Mouse (Mus musculus) adrenal gland, postnatal 10 days (tissue): ENCODE measurements around the gene Cd19. TPM values are rescaled to one million over a fixed set of nuclear protein-coding genes. Genes with fewer than 3 reads are reported as not detected.

Source experiments
- DNase-seq: peaks from one replicate; pipeline ENCODE4 v3.0.0; 2021; ENCODE audit warnings: mixed read lengths
- microRNA-seq: library from miRNA; unstranded; fragments of <30 nt; microRNA quantifications from one replicate; pipeline ENCODE4 v1.2.0, GENCODE M21; 2021
- total RNA-seq, 2 experiments: library from RNA; stranded (reverse); gene quantifications; 2 replicates each; pipeline ENCODE4 v1.2.3; 2021

Gene Cd19
- total RNA-seq, 2 experiments from 2014 or later, result 4.0 to 4.9 TPM

DNA sequence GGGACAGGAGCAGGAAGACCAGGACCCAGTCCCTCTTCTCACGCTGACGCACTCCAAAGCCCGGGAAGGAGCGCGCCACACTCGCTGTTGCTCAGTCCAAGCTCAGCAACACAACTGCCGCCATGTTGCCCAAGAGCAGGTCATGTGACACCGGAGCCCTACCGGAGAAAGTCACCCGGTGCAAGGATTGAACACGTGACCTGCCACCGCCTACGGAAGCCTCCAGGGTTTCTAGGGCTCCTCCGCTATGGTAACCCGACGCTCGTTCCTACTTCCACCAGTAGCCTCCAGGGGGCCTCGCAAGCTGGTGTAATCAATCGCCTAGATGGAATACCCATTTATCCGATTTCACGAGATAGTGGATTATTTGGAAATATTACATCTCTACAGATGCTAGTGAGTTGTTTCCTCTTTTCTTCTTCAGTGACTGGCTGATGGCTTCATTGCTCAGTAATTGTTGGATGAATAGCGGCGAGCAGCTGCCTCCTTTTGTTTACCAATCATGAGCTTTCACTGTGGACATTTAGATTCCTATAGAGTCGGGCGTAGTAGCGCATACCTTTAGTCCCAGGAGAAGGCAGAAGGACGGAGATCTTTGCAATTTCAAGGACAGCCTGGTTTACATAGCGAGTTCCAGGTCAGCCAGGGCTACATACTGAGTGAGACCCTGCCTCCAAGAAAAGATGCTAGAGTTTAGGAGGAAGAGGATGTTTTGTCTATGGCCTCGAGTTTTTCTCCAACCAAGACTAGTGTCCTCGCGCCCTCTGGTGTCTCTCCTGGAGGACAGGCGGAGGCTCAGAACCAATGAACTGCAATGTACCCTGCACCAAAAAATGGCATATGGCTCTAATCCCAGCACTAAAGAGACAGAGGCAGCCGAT lies 37.2 kb downstream of the Cd19 start, which contains the start of gene Spns1:
Spns1 (minus strand) TSS at position 173 of the 881 bp plus-strand sequence.
- peak; percentile 98 for DNase-seq

GRCm38 (mm10) chr7:126376903-126377277 lies 37.8 kb downstream of the Cd19 start:
- no peak for DNase-seq

- no peak for DNase-seq
Observed at GRCm38 (mm10) chr7:126375012-126375411, 39.7 kb downstream of the Cd19 start.

- DNase-seq, result no peak
Observed at GRCm38 (mm10) chr7:126374526-126374925, 40.2 kb downstream of the Cd19 start.

GRCm38 (mm10) chr7:126373007-126373406 lies 41.7 kb downstream of the Cd19 start:
- DNase-seq, result no peak

DNA sequence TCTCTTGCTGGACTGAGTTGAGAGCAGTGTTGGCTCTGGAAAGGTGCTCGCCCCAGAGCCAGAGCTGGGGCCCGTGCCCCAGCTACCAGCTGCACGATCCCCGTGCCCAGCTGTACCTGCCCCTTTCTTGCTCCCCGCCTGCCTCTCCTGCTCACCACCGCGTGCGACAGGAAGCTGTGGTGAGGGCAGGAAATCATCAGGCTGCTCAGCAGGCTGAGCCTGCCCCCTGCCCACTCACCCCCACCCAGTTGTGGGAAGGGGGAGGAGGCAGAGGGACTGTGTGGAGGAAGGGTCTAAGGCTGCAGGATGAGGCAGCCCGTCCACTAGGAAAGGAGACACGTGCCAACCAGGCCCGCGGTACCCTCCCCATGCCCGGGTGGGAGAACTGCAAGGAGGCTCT lies 45.3 kb downstream of the Cd19 start, which contains the start of gene Lat:
Lat (minus strand) TSS at position 178 of the 400 bp plus-strand sequence.
- no peak for DNase-seq

DNA sequence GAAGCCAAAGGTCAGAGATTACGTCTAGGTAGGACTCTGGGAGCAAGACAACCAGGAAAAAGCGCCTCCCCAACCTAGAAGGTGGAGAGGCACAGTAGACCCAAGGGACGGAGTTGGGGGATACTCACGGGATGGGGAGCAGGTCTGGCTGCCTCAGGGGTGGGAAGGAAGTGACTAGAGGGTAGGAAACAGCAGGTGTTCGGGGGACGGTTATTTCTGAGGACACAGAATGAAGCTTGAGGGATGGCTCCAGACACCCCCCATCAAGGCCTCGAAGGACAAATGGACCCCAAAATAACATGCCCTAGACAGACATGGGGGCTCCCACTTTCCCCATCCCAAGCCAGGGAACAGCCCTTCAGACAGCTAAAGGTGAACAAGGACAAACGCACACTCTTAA lies 46.3 kb downstream of the Cd19 start:
- no peak for DNase-seq

DNA sequence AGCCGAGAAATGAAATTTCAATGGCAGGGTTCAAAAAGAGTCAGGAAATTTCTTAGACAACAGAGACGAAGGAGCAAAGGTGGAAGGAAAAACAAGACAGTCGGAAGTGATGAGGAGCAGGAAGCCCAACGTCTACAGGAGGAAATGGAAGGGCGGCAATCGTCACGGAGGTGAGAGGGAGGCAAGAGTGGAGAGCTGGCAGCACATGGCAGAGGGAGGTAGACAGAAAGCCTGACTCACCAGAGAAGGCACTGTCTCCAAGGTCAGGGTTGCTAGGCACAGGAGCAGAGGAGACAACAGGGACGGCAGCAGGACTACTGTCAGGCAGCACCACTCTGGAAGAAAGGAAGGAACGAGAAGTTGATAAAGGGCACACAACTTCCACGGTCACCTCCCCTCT lies 47.1 kb downstream of the Cd19 start:
- DNase-seq, result no peak

DNA sequence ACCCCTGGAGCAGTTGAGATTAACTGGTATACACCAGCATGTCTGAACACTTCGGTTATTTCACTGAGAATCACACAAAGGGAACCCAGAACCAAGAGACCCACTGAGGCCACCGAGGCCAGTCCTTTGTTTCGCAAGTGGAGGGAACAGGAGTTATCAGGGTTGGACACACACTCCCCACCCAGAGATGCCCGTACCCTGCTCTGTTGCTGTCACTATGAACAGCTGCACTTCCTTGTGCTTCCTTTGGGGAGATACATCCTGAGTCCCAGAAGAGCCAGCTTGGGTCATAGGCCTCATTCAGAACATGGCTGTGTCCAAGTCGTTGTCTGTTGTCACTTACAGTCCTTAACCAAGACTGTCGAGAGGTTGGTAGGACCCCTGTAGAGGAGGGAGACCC lies 51.7 kb downstream of the Cd19 start:
- DNase-seq, result no peak

GRCm38 (mm10) chr7:126359049-126359448 lies 55.6 kb downstream of the Cd19 start:
- no peak for DNase-seq

Small RNA genes lying within 50 kb of the gene (microRNA-seq; reads per million reads assigned to microRNA genes)
- gene Mir7058, result not detected

Other genes with a start within 250 kb of the Cd19 start
- gene Xpo6, start 214.4 kb downstream of the Cd19 start, total RNA-seq, result 10 to 100 TPM; 68.7 to 91.2 TPM
- 10 to 100 TPM; 40.7 to 52.5 TPM for gene Sbk1, start 142.3 kb downstream of the Cd19 start, total RNA-seq
- 1 to 10 TPM; 4.0 to 4.1 TPM for gene Lat, start 45.3 kb downstream of the Cd19 start, total RNA-seq
- 10 to 100 TPM; 36.6 to 43.9 TPM for gene Spns1, start 37.4 kb downstream of the Cd19 start, total RNA-seq
- gene Nfatc2ip, start 18.2 kb downstream of the Cd19 start, total RNA-seq, result 1 to 10 TPM; 6.9 to 7.3 TPM
- 10 to 100 TPM; 26.5 to 42.3 TPM for gene Rabep2, start 13.9 kb upstream of the Cd19 start, total RNA-seq
- 100 to 1,000 TPM; 189 to 579 TPM for gene Atp2a1, start 48.2 kb upstream of the Cd19 start, total RNA-seq
- 10 to 100 TPM; 47.5 to 53.4 TPM for gene Sh2b1, start 60.5 kb upstream of the Cd19 start, total RNA-seq
- gene Tufm, start 72.5 kb upstream of the Cd19 start, total RNA-seq, result 100 to 1,000 TPM; 215 to 222 TPM
- 10 to 100 TPM; 65.0 to 84.5 TPM for gene Atxn2l, start 88.5 kb upstream of the Cd19 start, total RNA-seq
- 100 to 1,000 TPM; 214 to 223 TPM for gene Eif3c, start 151.5 kb upstream of the Cd19 start, total RNA-seq
- gene Apobr, start 170.1 kb upstream of the Cd19 start, total RNA-seq, result 1 to 10 TPM; 2.1 to 2.2 TPM
- 10 to 100 TPM; 26.1 to 36.1 TPM for gene Cln3, start 170.9 kb upstream of the Cd19 start, total RNA-seq
- gene Il27, start 180.1 kb upstream of the Cd19 start, total RNA-seq, result not detected
- 10 to 100 TPM; 14.9 to 19.9 TPM for gene Nupr1, start 216.0 kb upstream of the Cd19 start, total RNA-seq
- 10 to 100 TPM; 31.3 to 46.9 TPM for gene Sgf29, start 234.4 kb upstream of the Cd19 start, total RNA-seq